Mouse (Mus musculus) G1E (cell line): ENCODE results near the gene Fam83e.

Source experiments
- CTCF ChIP-seq: IDR thresholded peaks from 2 replicates; pipeline ENCODE4 v1.5.1; 2012; ENCODE audit warnings: low read depth, low read length, inconsistent platforms, mixed read lengths
- POLR2AphosphoS5 ChIP-seq: IDR thresholded peaks from 2 replicates; pipeline ENCODE4 v1.6.1; 2012; ENCODE audit warnings: low read depth, low read length, inconsistent platforms; ENCODE audit not compliant: insufficient replicate concordance

DNA sequence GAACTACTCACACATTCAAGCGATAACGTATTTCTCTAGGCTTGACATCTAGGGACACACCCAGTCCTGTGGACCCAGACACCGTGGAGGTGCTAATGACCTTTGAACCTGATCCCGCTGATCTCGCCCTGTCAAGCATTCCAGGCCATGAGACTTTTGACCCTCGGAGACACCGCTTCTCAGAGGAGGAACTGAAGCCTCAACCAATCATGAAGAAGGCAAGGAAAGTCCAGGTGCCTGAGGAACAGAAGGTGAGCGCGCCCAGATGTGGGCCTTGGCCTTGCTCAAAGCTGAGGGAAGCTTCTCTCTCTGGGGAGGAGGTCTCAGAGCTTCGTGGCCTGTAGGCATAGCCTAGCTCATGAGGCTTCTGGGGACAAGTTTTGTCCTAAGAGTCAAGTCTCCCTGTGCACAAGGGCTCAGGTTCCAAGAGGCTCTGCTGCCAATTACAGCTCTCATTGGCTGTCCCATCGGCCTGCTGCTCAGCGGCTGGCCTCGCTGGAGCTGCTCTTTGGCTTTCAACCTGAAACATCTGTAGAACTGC, 12.7 kb upstream of the Fam83e start:
- no peak for TF ChIP-seq CTCF
- no peak for TF ChIP-seq POLR2AphosphoS5
